In the genomic region with DNA sequence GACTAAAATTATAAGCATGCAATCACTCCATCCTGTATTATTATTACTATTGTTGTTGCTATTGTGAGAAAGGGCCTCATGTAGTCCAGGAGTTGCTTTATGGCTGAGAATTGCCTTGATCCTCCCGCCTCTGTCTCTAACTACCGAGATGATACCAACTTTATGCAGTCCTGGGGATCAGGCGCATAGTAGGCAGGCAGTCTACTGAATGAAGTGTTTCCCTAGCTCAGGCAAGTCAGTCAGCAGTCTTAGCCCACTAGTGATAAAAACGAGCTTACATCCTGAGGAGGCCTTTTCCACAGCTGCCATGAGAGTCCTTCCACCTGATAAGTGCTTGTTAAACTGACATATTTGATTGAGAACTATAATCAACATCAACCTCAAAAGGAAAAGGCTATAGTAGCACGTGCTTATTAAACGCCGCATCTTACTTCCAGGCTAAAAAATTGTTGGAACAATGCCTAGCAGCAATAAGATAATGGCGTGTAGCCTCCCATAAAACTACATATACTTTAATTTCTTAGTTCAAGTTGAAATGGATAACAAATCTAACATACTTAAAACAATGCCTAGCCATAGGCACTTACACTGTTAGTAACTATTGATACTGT, we compare ENCODE assay signal across 27 mouse cellular contexts.
"Had no signal": no experiment of that assay in that cellular context is flagged by ENCODE, and none has a peak within 500 bp of the region (broad histone marks: within the 10 kb centered on the region; RNA-seq: fewer than 3 reads in every experiment).

No protein-coding gene starts in this region.

- H3K27me3 ChIP-seq: limb, embryonic 12.5 days; limb, embryonic 13.5 days; limb, embryonic 15.5 days; liver, embryonic 12.5 days; liver, embryonic 13.5 days; liver, embryonic 15.5 days; lung, embryonic 15.5 days; megakaryocyte, embryonic 14.5 days; midbrain, embryonic 12.5 days; midbrain, embryonic 13.5 days; midbrain, embryonic 15.5 days; neural tube, embryonic 12.5 days had no signal

- H3K9me3 ChIP-seq: limb, embryonic 10.5 days; limb, embryonic 12.5 days; limb, embryonic 13.5 days; limb, embryonic 15.5 days; liver, embryonic 12.5 days; liver, embryonic 13.5 days; liver, embryonic 15.5 days; lung, embryonic 15.5 days; midbrain, embryonic 10.5 days; midbrain, embryonic 12.5 days; midbrain, embryonic 13.5 days; midbrain, embryonic 15.5 days; neural tube, embryonic 12.5 days had no signal

- H3K4me1 ChIP-seq: limb, embryonic 10.5 days; limb, embryonic 12.5 days; limb, embryonic 13.5 days; lung, embryonic 15.5 days; midbrain, embryonic 10.5 days; midbrain, embryonic 12.5 days; midbrain, embryonic 13.5 days; midbrain, embryonic 15.5 days; neural tube, embryonic 12.5 days had no signal

- DNase-seq: left cerebral cortex, postnatal 4 days; liver; liver, embryonic 13.5 days; liver, postnatal 0 days; lung, adult 18-20 months; lung, adult 2 months; lung, embryonic 14.5 days; lung, postnatal 10 days; lung, postnatal 14 days; lung, postnatal 4 days; midbrain, embryonic 14.5 days had no signal

- H3K4me3 ChIP-seq: limb, embryonic 10.5 days; limb, embryonic 12.5 days; limb, embryonic 13.5 days; limb, embryonic 15.5 days; liver, embryonic 12.5 days; liver, embryonic 13.5 days; liver, embryonic 15.5 days; lung, embryonic 15.5 days; megakaryocyte, embryonic 14.5 days; midbrain, embryonic 10.5 days; midbrain, embryonic 12.5 days; midbrain, embryonic 13.5 days; midbrain, embryonic 15.5 days; myocyte; neural tube, embryonic 12.5 days had no signal

- H3K36me3 ChIP-seq: lung, embryonic 15.5 days; midbrain, embryonic 15.5 days; neural tube, embryonic 12.5 days had no signal

- H3K9ac ChIP-seq: limb, embryonic 12.5 days; limb, embryonic 13.5 days; limb, embryonic 15.5 days; liver, embryonic 12.5 days; liver, embryonic 13.5 days; liver, embryonic 14.5 days; liver, embryonic 15.5 days; liver, postnatal 0 days; lung, embryonic 14.5 days; lung, embryonic 15.5 days; midbrain, embryonic 12.5 days; midbrain, embryonic 13.5 days; midbrain, embryonic 15.5 days; neural tube, embryonic 12.5 days had no signal

- H3K27ac ChIP-seq: limb, embryonic 10.5 days; limb, embryonic 12.5 days; limb, embryonic 13.5 days; limb, embryonic 15.5 days; liver, embryonic 12.5 days; liver, embryonic 13.5 days; liver, embryonic 14.5 days; liver, embryonic 15.5 days; lung, embryonic 15.5 days; macrophage; midbrain, embryonic 10.5 days; midbrain, embryonic 12.5 days; midbrain, embryonic 13.5 days; midbrain, embryonic 15.5 days; neural tube, embryonic 12.5 days had no signal
